Mouse (Mus musculus) hindbrain, embryonic 16.5 days (tissue): ENCODE measurements around the gene Cdyl. TPM values are rescaled to one million over a fixed set of nuclear protein-coding genes. Genes with fewer than 3 reads are reported as not detected.

ENCODE experiments used
- ATAC-seq: fragments of 200-750 bp; cut with Nextera tagmentation; 2 replicates; pipeline ENCODE4 v1.8.0; 2017; ENCODE audit warnings: moderate TSS enrichment, moderate library complexity
- H3K27ac ChIP-seq: fragments of 300-500 bp; sonication (generic); 2 replicates; pipeline ENCODE4 v1.5.1; 2014; ENCODE audit warnings: low read depth, mild to moderate bottlenecking, control low read depth, low read length, moderate library complexity
- H3K27me3 ChIP-seq: fragments of 300-500 bp; sonication (generic); replicated peaks from 2 replicates; pipeline ENCODE4 v1.6.1; 2014; ENCODE audit warnings: low read length; ENCODE audit not compliant: control insufficient read depth, insufficient read depth
- H3K36me3 ChIP-seq: fragments of 300-500 bp; sonication (generic); 2 replicates; pipeline ENCODE4 v1.6.1; 2014; ENCODE audit warnings: mild to moderate bottlenecking, low read length, moderate library complexity, mixed read lengths; ENCODE audit not compliant: control insufficient read depth, insufficient read depth
- H3K4me1 ChIP-seq: fragments of 300-500 bp; sonication (generic); 2 replicates; pipeline ENCODE4 v1.6.1; 2014; ENCODE audit warnings: low read depth, low read length; ENCODE audit not compliant: control insufficient read depth, insufficient read depth
- H3K4me2 ChIP-seq: fragments of 300-500 bp; sonication (generic); 2 replicates; pipeline ENCODE4 v1.6.1; 2014; ENCODE audit warnings: mild to moderate bottlenecking, low read length, control low read depth, moderate library complexity
- H3K4me3 ChIP-seq: fragments of 300-500 bp; sonication (generic); 2 replicates; pipeline ENCODE4 v1.5.1; 2014; ENCODE audit warnings: mild to moderate bottlenecking, low read length, control low read depth, moderate library complexity
- H3K9ac ChIP-seq: fragments of 300-500 bp; sonication (generic); 2 replicates; pipeline ENCODE4 v1.6.1; 2014; ENCODE audit warnings: low read depth, mild to moderate bottlenecking, control low read depth, low read length, moderate library complexity
- H3K9me3 ChIP-seq: fragments of 300-500 bp; sonication (generic); 2 replicates; pipeline ENCODE4 v1.6.1; 2014; ENCODE audit warnings: mild to moderate bottlenecking, low read length, moderate library complexity; ENCODE audit not compliant: control insufficient read depth
- WGBS: fragments of 180-500 bp; shearing (Covaris S2); extraction: QIAGEN DNeasy Blood & Tissue Kit; methylation state at CpG from one replicate; pipeline ENCODE4 v1.1.7; 2014; 5-methylcytosine and 5-hydroxymethylcytosine counted together
- polyA plus RNA-seq: library from polyadenylated mRNA; unstranded; fragments of >200 nt; fragmentation: Nextera tagmentation; extraction: Ambion mirVana; gene quantifications from 2 replicates; pipeline ENCODE4 v1.2.1, GENCODE M21; 2015

Gene Cdyl
- polyA plus RNA-seq, 1 experiment from 2014 or later = 2.6 TPM

DNA sequence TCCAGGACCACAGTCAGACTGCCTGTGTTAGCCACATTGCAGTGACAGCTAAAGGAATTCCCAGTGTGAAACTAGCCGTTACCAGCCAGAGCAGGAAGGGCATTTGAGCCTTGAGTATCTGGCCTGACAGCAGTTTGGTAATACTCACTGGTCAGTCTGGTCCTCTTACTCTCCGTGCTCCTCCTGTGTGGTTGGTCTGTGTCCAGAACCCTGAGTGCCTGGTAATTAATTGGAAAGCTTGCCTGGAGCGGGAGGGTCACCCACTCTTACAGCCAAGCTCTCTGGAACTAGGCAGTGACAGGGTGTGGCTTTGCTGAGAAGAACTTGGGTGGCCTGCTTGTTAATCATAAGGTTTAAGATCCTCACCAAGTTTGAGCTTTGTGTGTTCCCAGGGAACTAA, 189.1 kb downstream of the Cdyl start:
- Histone ChIP-seq H3K9ac (no peak overlapping the region), H3K4me3 (no peak overlapping the region), H3K4me2 (no peak overlapping the region), H3K27me3 (no peaks in the 10 kb centered on the region), H3K4me1 (no peaks in the 10 kb centered on the region), H3K27ac (no peak overlapping the region), H3K36me3 (no peaks in the 10 kb centered on the region), H3K9me3 (no peaks in the 10 kb centered on the region)
- WGBS = 80% methylated on average over 3 of the region's 3 CpGs
- no peak for ATAC-seq

- Histone ChIP-seq H3K4me1 (no peaks in the 10 kb centered on the region), H3K4me2 (no peak overlapping the region), H3K27me3 (no peaks in the 10 kb centered on the region), H3K9ac (no peak overlapping the region), H3K9me3 (no peaks in the 10 kb centered on the region), H3K4me3 (no peak overlapping the region), H3K27ac (no peak overlapping the region), H3K36me3 (no peaks in the 10 kb centered on the region)
- no peak for ATAC-seq
- WGBS = 88% methylated on average over 6 of the region's 6 CpGs
Measured at GRCm38 (mm10) chr13:35851581-35851980, 191.9 kb downstream of the Cdyl start.

GRCm38 (mm10) chr13:35852851-35853575, 193.4 kb downstream of the Cdyl start:
- 62% methylated on average over 2 of the region's 2 CpGs for WGBS
- Histone ChIP-seq H3K4me1 (no peaks in the 10 kb centered on the region), H3K27ac (no peak overlapping the region), H3K4me3 (no peak overlapping the region), H3K36me3 (0 out of 2 replicates have a peak, but pooled peaks cover 2% of the 10 kb centered on the region), H3K27me3 (no peaks in the 10 kb centered on the region), H3K4me2 (no peak overlapping the region), H3K9ac (no peak overlapping the region), H3K9me3 (no peaks in the 10 kb centered on the region)
- no peak for ATAC-seq

GRCm38 (mm10) chr13:35857486-35857885, 197.9 kb downstream of the Cdyl start:
- H3K9ac ChIP-seq = no peak overlapping the region
- H3K36me3 ChIP-seq = 0 out of 2 replicates have a peak, but pooled peaks cover 2% of the 10 kb centered on the region
- no peaks in the 10 kb centered on the region for H3K9me3 ChIP-seq
- no peaks in the 10 kb centered on the region for H3K27me3 ChIP-seq
- no peaks in the 10 kb centered on the region for H3K4me1 ChIP-seq
- H3K4me3 ChIP-seq = no peak overlapping the region
- 81% methylated on average over 7 of the region's 7 CpGs for WGBS
- no peak for ATAC-seq
- H3K27ac ChIP-seq = no peak overlapping the region
- no peak overlapping the region for H3K4me2 ChIP-seq

DNA sequence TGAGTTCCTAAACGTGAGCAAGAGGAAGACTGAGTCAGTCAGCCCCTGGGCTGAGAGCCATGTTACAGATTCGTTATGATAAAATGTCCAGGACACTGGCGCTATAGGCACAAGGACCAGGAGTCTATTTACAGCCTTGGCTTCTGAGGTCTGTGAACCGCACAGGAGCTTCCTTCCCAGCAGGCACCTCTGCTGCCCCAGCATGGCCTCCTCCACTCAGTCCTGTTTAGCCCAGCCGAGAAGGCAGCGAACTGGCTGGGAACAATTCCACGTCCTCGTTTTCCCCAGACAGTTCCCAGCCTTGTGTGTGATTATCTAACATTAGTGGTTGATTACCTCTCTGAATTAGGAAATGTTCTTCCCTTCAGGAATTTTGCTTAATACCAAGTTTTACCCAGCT, 201.3 kb downstream of the Cdyl start:
- Histone ChIP-seq H3K36me3 (0 out of 2 replicates have a peak, but pooled peaks cover 2% of the 10 kb centered on the region), H3K9ac (no peak overlapping the region), H3K4me3 (no peak overlapping the region), H3K9me3 (no peaks in the 10 kb centered on the region), H3K27me3 (no peaks in the 10 kb centered on the region), H3K4me1 (no peaks in the 10 kb centered on the region), H3K27ac (no peak overlapping the region), H3K4me2 (no peak overlapping the region)
- WGBS = 78% methylated on average over 8 of the region's 8 CpGs
- no peak for ATAC-seq

- H3K27ac ChIP-seq = no peak overlapping the region
- ATAC-seq = no peak
- H3K9me3 ChIP-seq = no peaks in the 10 kb centered on the region
- no peak overlapping the region for H3K4me3 ChIP-seq
- no peaks in the 10 kb centered on the region for H3K27me3 ChIP-seq
- no peaks in the 10 kb centered on the region for H3K4me1 ChIP-seq
- no peak overlapping the region for H3K4me2 ChIP-seq
- WGBS = 87% methylated on average over 8 of the region's 8 CpGs
- H3K36me3 ChIP-seq = 0 out of 2 replicates have a peak, but pooled peaks cover 2% of the 10 kb centered on the region
- no peak overlapping the region for H3K9ac ChIP-seq
Measured at GRCm38 (mm10) chr13:35870659-35871058, 211.0 kb downstream of the Cdyl start.

- Histone ChIP-seq H3K4me3 (no peak overlapping the region), H3K27ac (no peak overlapping the region), H3K9ac (no peak overlapping the region), H3K4me1 (no peaks in the 10 kb centered on the region), H3K27me3 (no peaks in the 10 kb centered on the region), H3K9me3 (no peaks in the 10 kb centered on the region), H3K4me2 (no peak overlapping the region), H3K36me3 (0 out of 2 replicates have a peak, but pooled peaks cover 2% of the 10 kb centered on the region)
- WGBS = 79% methylated on average over 3 of the region's 3 CpGs
- no peak for ATAC-seq
Measured at GRCm38 (mm10) chr13:35871107-35871506, 211.5 kb downstream of the Cdyl start.

DNA sequence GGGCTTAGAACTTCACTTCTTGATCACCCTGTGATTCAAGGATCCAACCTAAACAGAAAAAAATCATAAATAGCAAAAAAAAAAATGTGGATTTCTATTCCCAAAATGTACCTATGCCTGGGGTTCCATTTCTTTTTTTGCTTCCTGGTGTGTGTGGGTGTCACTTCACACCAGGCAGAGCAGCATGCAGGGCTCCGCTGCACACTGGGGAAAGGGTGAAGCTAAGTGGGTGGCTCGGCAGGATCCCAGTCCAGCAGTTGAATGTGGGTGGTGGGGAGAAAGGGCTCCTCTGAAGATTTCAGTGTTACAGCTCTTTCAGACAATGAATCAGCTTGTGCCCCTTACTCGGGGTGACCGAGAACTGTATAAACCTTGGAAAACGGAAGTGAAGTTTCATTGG, 215.8 kb downstream of the Cdyl start:
- Histone ChIP-seq H3K9me3 (no peaks in the 10 kb centered on the region), H3K27me3 (no peaks in the 10 kb centered on the region), H3K4me3 (no peak overlapping the region), H3K36me3 (0 out of 2 replicates have a peak, but pooled peaks cover 2% of the 10 kb centered on the region), H3K4me1 (no peaks in the 10 kb centered on the region), H3K27ac (no peak overlapping the region), H3K9ac (no peak overlapping the region), H3K4me2 (no peak overlapping the region)
- WGBS = 86% methylated on average over 5 of the region's 5 CpGs
- no peak for ATAC-seq

DNA sequence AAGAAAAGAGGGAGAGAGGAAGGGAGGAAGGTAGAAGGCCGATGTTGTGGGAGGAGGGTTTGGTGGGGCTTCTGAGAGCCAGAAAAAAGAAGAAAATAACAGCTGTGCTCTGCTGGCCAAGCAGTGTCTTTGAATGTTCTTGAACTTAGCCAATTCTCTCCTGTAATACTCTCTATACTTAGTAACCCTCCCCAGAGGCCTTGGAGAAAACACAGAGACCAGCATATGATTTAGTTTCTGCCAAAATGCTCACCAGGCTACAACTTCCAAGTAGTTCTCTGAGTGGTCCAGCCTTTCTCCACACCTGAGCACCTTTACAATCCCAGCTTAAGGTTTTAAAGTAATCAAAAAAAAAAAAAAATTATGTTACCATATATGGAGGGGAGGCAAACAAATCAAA, 218.6 kb downstream of the Cdyl start:
- no peaks in the 10 kb centered on the region for H3K9me3 ChIP-seq
- no peak overlapping the region for H3K4me2 ChIP-seq
- H3K9ac ChIP-seq = no peak overlapping the region
- H3K27ac ChIP-seq = no peak overlapping the region
- H3K4me3 ChIP-seq = no peak overlapping the region
- WGBS = 65% methylated on average over 1 of the region's 1 CpGs
- no peaks in the 10 kb centered on the region for H3K27me3 ChIP-seq
- H3K36me3 ChIP-seq = no peaks in the 10 kb centered on the region
- H3K4me1 ChIP-seq = peaks cover 3% of the 10 kb centered on the region; the same call in 1 of the 2 replicates
- ATAC-seq = no peak
